Mouse (Mus musculus) layer of hippocampus, adult 8-10 months (tissue): ENCODE data around the gene Vti1a. TPM values are rescaled to one million over a fixed set of nuclear protein-coding genes. Genes with fewer than 3 reads are reported as not detected.

Source experiments
- DNase-seq, 2 experiments: peaks; one replicate each; pipeline ENCODE4 v3.0.0; 2022; ENCODE audit warnings: low spot score in 2 of 2
- total RNA-seq, 4 experiments: library from RNA; stranded (reverse); gene quantifications; 2 replicates each; pipeline ENCODE4 v1.2.4; 2022

Vti1a gene
- total RNA-seq, 4 experiments from 2014 or later = 56.7 to 64.1 (median 60.2) TPM

DNA sequence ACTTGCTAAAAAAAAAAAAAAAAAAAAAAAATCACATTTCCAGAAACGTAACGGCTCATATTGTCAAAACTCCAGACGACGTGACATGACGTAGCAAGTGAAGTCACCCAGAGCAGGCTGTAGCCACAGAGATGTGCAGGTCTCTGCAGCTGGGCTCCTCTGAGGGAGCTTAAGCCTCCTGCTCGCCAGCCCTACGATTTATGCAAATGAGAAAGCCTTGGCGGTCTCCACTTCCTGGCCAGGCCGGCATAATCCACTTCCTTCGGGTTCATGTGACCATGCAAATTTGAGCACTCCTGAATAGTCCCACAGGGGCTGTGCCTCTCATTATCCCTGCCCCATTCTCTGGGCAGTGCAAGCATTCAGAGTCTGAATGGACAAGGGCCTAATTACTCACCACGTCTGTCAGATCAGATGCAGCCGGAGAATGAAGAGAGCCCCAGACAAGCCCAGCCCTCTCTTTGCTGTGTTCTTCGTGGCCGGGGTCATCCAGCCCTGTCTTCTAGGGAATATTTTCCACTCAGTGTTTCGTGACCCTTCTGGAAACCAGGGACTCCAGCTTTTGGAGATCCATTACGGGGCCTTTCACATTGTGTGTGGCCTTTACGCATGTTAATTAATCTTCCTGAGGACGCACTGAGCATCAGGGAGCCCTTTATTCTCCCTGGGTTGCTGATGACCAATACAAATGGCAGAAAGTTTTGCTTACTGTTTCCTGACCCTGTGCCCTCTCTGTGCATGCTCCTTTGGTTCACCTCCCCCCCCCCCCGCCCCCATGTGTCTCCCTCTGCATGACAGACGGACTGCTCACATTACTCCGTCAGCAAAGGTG is 240.3 kb downstream of the Vti1a start:
- peak; percentile 43 to 69 for DNase-seq

DNA sequence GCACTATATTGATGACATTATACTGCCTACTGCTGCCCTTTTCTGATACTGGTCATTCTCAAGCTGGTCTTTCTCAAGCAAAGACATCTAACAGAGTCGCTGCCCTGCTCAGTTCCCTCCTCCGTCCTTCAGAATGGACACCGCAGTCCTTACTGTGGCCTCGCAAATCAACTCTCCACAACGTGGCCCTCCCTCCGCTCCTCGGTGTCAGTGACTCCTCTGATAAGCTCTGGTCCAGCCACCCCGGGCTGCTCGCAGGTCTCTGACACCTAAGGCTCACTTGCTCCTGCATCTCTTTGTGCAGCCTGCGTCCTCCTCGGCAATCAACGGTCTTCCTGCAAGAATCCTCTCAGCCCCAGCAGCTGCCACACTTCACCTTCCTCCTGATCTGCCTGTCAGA is 243.2 kb downstream of the Vti1a start:
- DNase-seq = no peak

DNA sequence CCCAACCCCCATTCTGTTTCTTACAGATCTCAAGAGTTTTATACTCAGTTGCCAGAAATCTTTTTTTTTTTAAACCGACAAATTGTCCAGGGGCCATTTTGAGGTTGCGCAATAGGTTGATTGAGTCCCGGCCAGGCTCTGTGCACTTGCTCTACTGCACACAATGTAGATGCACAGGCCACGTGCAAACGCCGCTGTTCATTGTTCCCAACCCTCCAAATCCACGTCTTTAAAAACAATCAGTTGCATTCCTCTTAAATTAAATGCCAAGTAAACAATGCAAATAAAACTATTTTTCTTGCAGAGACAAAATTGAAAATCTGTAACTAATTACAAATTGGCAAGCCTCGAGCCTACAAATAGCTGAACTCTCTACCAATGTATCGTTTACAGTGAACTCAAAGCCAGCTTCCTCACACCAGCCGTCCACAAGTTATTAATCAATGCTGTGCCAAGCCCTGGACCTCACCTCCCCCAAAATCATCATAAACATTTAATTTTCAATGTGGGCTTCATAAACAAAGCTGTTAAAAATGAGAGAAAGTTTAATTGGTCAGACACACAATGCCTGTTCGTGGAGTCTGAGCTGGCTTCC is 244.1 kb downstream of the Vti1a start:
- no peak for DNase-seq

GRCm38 (mm10) chr19:55561469-55561868 is 245.4 kb downstream of the Vti1a start:
- DNase-seq = no peak

GRCm38 (mm10) chr19:55562487-55563147 is 246.5 kb downstream of the Vti1a start:
- no peak for DNase-seq

GRCm38 (mm10) chr19:55563148-55563651 is 247.1 kb downstream of the Vti1a start:
- DNase-seq = no peak

DNA sequence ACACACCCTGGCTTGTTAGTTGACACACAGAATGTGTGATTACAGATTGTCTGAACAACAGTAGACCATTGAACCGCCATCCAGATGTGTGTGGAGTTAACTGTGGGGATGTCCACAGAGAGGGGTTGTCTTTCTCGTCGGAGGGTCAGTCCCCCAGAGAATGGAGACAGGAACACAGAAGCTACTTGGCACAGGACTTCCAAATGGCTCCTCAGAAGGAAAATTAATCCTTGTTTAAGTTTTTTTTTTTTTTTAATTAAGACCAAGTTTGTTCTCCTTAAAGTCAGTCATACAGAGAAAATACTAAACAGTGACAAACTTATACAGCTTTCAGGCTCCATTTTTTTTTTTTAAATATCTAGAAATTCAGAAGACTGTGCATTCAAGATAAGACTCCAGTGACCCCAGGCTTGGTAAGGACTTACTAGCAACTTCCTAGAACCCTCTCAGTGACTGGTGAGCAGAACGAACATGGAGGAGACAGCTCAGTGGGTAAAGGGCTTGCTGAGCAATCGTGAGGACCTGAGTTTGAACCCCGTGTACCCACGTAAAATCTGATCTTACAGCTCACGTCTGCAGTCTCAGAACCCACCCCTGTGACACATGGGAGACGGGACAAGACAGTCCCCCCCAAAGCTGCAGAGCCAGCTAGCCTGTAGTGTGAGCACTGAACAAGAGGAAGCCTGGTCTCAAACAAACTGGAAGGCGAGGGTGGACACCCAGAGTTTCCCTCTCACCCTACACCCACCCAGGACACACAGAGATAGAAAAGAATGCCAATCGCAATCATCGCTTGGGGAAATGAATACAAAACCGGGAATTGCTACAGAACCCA is 248.2 kb downstream of the Vti1a start:
- DNase-seq = no peak

GRCm38 (mm10) chr19:55565111-55565510 is 249.0 kb downstream of the Vti1a start:
- no peak for DNase-seq

DNA sequence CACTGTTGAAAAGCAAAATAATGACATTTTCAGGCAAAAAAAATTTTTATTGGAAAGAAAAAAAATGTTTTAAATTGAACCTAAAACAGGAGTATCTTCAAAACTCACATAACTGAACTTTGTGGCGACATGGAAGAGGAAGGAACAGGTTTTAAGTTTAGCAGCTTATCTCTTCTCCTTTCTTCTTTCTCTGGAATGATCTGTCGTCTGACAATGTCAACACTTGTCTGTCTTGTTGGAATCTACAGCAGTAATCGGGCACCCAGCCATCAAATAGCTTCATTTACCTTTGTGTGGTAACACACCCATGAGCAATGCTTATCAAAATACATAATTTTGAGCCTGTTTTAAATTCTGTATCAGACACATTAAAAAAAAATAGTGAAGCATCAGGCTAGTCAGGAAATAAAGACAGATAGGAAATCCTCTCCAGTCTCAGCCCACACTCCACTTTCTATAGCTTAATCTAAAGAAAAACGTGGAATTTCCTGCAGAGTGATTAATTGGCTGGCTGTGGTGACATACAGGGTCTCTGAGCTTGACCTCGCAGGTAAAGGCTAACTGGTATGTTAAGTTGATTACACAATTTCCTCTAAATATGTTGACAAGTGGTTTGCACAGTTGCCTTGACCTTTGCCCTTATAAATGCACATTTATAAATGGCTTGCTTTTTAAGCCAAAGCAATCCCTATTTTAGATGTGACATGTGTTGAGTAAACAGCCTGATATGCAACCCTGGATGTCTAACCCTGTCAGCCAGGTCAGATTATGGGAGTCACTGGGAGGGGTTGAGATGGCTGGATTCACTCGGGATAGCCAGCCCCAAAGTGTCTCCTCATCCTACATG is 249.7 kb downstream of the Vti1a start:
- DNase-seq = no peak

DNA sequence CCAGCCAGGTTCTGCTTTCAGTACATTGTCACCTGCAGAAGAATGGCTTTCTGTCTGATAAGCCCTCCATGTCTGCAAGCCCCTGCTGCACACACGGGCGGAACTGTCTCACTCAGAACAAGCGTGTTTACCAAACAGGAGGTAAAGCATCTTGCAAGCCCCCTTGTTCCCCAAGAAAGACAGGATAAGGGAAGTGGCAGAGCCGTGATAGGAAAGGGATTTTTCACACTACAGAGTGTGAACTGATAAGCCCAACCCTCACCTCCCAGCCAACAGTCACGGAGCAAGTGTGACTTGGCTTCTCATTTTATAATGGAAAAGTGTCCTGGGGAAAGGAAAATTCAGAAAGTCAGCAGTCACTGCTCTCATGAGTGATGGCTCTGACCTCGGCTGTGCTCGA is 253.0 kb downstream of the Vti1a start:
- DNase-seq = no peak

DNA sequence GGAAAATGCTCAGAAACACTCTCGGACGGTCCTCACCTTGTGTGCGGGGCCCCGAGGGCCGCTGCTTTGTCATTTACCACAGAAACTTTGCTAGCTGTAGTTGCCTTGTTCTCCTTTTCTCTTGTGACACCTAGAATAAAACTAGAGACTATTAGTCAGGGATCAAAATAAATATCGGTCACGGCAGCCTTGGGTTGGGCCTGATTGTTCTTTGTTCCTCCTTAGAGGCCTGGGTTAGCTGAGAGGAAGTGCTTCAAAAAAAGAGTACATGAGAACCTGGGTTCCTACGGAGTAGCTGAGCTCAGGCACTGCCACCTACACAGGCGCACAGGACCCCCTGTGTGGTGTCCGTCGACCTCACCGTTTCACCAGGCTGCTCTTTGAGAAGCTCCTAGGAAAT is 253.8 kb downstream of the Vti1a start:
- no peak for DNase-seq

DNA sequence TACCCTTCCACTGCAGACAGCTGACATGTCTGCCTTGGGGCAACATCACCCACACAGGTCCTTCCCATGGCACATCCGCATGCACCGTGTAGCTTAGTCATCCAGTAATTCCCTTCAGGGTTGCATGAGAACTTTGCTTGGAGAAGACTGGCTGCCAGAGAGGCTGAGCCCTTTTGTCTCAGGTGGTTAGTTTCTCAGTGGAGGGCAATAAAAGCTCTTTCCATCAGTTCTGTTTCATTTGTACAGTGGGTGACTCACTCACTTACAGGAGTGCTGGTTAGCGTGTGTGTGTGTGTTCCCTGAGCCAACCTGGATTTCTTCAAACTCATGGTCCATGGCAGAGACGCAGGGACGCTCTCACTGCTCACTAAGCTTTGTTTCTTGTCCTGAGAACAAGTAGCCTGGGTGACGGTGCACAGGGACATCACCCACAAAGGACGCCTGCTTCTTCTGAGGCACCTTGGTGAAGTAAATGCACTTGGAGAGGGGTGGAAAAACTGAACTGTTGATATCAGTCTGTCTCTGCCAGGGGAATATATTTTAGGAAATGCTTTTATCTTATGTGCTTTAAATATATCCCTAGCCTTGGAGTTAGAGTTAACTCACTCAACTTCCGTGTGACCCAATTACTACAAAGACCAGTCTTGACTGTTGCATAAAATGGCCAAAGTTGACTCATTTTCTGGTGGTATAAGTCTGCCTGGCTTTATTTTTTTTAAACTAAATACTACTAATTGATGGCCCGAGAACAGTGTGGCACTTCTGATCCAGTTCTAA is 254.6 kb downstream of the Vti1a start:
- no peak for DNase-seq

DNA sequence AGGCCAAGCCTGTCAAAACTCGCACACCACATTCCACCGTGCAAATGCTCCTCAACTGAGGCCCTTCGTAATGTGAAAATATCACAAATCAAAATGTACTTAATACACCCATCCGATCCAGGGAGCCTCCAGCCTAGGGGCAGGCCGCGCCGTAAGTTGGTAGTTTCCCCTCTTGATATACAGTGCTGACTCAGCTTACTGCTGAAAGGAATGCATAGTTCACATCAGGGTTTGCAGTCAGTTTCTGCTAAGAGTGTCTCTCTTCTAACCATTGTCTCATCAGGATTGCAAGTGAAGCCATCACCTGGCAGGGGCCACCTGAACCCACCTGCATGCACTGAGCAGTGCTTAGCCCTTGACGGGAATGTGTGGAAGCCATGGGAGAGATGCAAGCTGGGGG is 255.4 kb downstream of the Vti1a start:
- DNase-seq = no peak

- no peak for DNase-seq
Measured at GRCm38 (mm10) chr19:55577306-55578042, 261.4 kb downstream of the Vti1a start.

GRCm38 (mm10) chr19:55578094-55579085 is 262.3 kb downstream of the Vti1a start:
- peak; percentile 53 to 60 for DNase-seq

GRCm38 (mm10) chr19:55579310-55579709 is 263.2 kb downstream of the Vti1a start:
- no peak for DNase-seq

GRCm38 (mm10) chr19:55580152-55580551 is 264.1 kb downstream of the Vti1a start:
- no peak for DNase-seq

DNA sequence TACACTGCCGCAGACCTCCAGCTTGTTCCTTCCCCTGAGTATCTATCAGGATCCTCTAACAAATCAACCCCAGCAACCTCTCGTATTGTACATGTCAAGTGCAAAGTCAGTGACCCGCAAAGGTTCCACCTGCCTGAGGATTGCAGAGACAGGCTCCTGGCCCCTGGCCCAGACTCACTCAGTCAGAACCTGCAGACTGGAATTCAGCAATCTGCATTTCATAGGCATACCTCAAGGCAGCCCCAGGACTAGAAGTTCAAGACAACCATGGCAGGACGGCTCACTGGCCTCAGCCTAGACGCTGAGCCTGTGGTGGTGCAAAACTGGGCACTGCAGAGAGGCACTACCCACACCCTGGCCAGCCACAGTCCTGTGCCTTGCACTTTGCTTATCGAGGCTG is 264.6 kb downstream of the Vti1a start:
- DNase-seq = no peak
